Mouse (Mus musculus) MEL (cell line): Measurements from ENCODE around the gene C1rl.

Source experiments
- CTCF ChIP-seq, 3 experiments: IDR thresholded peaks in 2 of 3; conservative IDR thresholded peaks in 1 of 3; 2 replicates each; pipeline ENCODE4 v1.5.1; 2011 to 2012; ENCODE audit warnings: low read length in 3 of 3, low read depth in 2 of 3, mild to moderate bottlenecking in 2 of 3, improper control_type of control experiment in 1 of 3, inconsistent platforms in 1 of 3, mixed read lengths in 1 of 3, moderate library complexity in 1 of 3; ENCODE audit not compliant: control insufficient read depth in 1 of 3, insufficient read depth in 1 of 3, poor library complexity in 1 of 3, severe bottlenecking in 1 of 3
- POLR2A ChIP-seq, 2 experiments: IDR thresholded peaks; 2 replicates each; pipeline ENCODE4 v1.6.1; 2011 to 2012; ENCODE audit warnings: low read length in 2 of 2, mild to moderate bottlenecking in 2 of 2, control low read depth in 1 of 2, improper control_type of control experiment in 1 of 2, low read depth in 1 of 2, moderate library complexity in 1 of 2; ENCODE audit not compliant: control insufficient read depth in 1 of 2, insufficient read depth in 1 of 2, poor library complexity in 1 of 2
- SIN3A ChIP-seq: IDR thresholded peaks from 2 replicates; pipeline ENCODE4 v1.6.1; 2012; ENCODE audit warnings: low read length, improper control_type of control experiment, inconsistent platforms
- SMC3 ChIP-seq: IDR thresholded peaks from 2 replicates; pipeline ENCODE4 v1.6.1; 2011; ENCODE audit warnings: low read depth, low read length, improper control_type of control experiment
- TBP ChIP-seq: IDR thresholded peaks from 2 replicates; pipeline ENCODE4 v1.8.0; 2011; ENCODE audit warnings: low read depth, low read length, improper control_type of control experiment

DNA sequence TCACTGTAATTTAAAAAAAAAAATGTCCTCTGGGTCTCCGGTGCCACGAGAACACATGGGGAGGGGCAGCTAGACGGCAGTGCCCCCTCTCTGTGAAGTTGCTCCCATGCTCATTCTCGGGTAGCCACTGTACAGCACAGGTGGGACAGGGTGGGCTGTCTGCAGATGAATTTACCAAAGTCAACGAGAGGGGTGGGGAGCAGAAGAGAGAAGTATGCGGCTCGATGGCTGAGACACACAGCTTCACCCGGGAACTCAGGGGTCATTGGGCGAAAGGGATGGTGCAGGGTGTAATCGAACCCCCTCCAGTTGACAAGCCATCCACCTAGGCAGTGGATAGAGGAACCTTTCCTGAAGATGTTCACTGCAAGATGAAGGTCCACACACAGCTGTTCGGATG is 16.1 kb upstream of the C1rl start:
- no peak for TF ChIP-seq SMC3
- TF ChIP-seq CTCF (IDR thresholded peaks at IDR 0.05 in 2 of 3, conservative IDR thresholded peaks at IDR 0.05 in 1 of 3; ENCODE audit: control insufficient read depth in 1 of 3, insufficient read depth in 1 of 3, low read depth in 2 of 3, low read length in 3 of 3, poor library complexity in 1 of 3, severe bottlenecking in 1 of 3), result no peak
- 0 out of 4 replicates have a peak, but pooled peaks of 1 of the 2 experiments have one; percentile 28 for TF ChIP-seq POLR2A (IDR thresholded peaks at IDR 0.05; ENCODE audit: control insufficient read depth in 1 of 2, insufficient read depth in 1 of 2, low read depth in 1 of 2, low read length in 2 of 2, poor library complexity in 1 of 2)
- TF ChIP-seq TBP, result no peak
- no peak for TF ChIP-seq SIN3A
